In genomic region chr6:8664956-8665355, GRCm38 (mm10) we compare ENCODE assay signal across 20 mouse cellular contexts.
DNase-seq lines count a peak whose midpoint lies in the region; ATAC-seq lines count a peak whose summit lies in the region.
"Had no signal": no experiment of that assay in that cellular context is flagged by ENCODE, and none has a peak within 500 bp of the region (broad histone marks: within the 10 kb centered on the region; RNA-seq: fewer than 3 reads in every experiment).

No protein-coding gene starts in this region.

- no peak overlapping the region for H3K4me2 ChIP-seq in embryonic facial prominence, embryonic 13.5 days
- no peak overlapping the region for H3K4me2 ChIP-seq in limb, embryonic 12.5 days
- H3K4me2 ChIP-seq: embryonic facial prominence, embryonic 12.5 days; embryonic facial prominence, embryonic 15.5 days; forebrain, embryonic 12.5 days had no signal

- peaks cover 43% of the 10 kb centered on the region for H3K4me1 ChIP-seq in embryonic facial prominence, embryonic 13.5 days
- H3K4me1 ChIP-seq in embryonic facial prominence, embryonic 10.5 days: peaks cover 42% of the 10 kb centered on the region
- peaks cover 36% of the 10 kb centered on the region for H3K4me1 ChIP-seq in limb, embryonic 10.5 days
- H3K4me1 ChIP-seq in limb, embryonic 12.5 days (replicated peaks): peaks cover 29% of the 10 kb centered on the region

- H3K36me3 ChIP-seq in embryonic facial prominence, embryonic 13.5 days: no peaks in the 10 kb centered on the region
- no peaks in the 10 kb centered on the region for H3K36me3 ChIP-seq in embryonic facial prominence, embryonic 10.5 days (replicated peaks)
- H3K36me3 ChIP-seq in limb, embryonic 10.5 days: no peaks in the 10 kb centered on the region
- H3K36me3 ChIP-seq in limb, embryonic 12.5 days: no peaks in the 10 kb centered on the region
- H3K36me3 ChIP-seq: embryonic facial prominence, embryonic 12.5 days; embryonic facial prominence, embryonic 15.5 days; forebrain, embryonic 10.5 days; forebrain, embryonic 12.5 days had no signal

- H3K4me3 ChIP-seq in embryonic facial prominence, embryonic 13.5 days: no peak overlapping the region
- no peak overlapping the region for H3K4me3 ChIP-seq in embryonic facial prominence, embryonic 10.5 days
- no peak overlapping the region for H3K4me3 ChIP-seq in limb, embryonic 10.5 days
- no peak overlapping the region for H3K4me3 ChIP-seq in limb, embryonic 12.5 days (replicated peaks)
- H3K4me3 ChIP-seq: embryonic facial prominence, embryonic 12.5 days; embryonic facial prominence, embryonic 15.5 days; erythroblast, embryonic 14.5 days; forebrain, embryonic 10.5 days; forebrain, embryonic 12.5 days had no signal

- no peaks in the 10 kb centered on the region for H3K9me3 ChIP-seq in embryonic facial prominence, embryonic 13.5 days
- no peaks in the 10 kb centered on the region for H3K9me3 ChIP-seq in embryonic facial prominence, embryonic 10.5 days
- H3K9me3 ChIP-seq in limb, embryonic 10.5 days (replicated peaks): no peaks in the 10 kb centered on the region
- H3K9me3 ChIP-seq in limb, embryonic 12.5 days: no peaks in the 10 kb centered on the region
- H3K9me3 ChIP-seq: embryonic facial prominence, embryonic 12.5 days; embryonic facial prominence, embryonic 15.5 days; forebrain, embryonic 10.5 days; forebrain, embryonic 12.5 days had no signal

- WGBS in embryonic facial prominence, embryonic 13.5 days: 50% methylated on average over 5 of the region's 5 CpGs
- whole genome bisulfite sequencing in embryonic facial prominence, embryonic 10.5 days: 70% methylated on average over 5 of the region's 5 CpGs
- 81% methylated on average over 5 of the region's 5 CpGs for WGBS in limb, embryonic 10.5 days
- WGBS in limb, embryonic 12.5 days: 63% methylated on average over 5 of the region's 5 CpGs

- ATAC-seq in embryonic facial prominence, embryonic 13.5 days (ENCODE audit: insufficient number of reproducible peaks, insufficient read depth, low FRiP score, low TSS enrichment, low read depth): no peak
- ATAC-seq in limb, embryonic 12.5 days (ENCODE audit: insufficient number of reproducible peaks, insufficient read depth, low FRiP score, low TSS enrichment, low read depth): no peak
- ATAC-seq: forebrain, embryonic 14.5 days; forebrain, embryonic 16.5 days had no signal

- peak overlapping the region; percentile 2; the same call in 1 of the 2 replicates for H3K27ac ChIP-seq in embryonic facial prominence, embryonic 13.5 days
- no peak overlapping the region for H3K27ac ChIP-seq in embryonic facial prominence, embryonic 10.5 days (replicated peaks)
- peak overlapping the region; percentile 85; the same call in 1 of the 2 replicates for H3K27ac ChIP-seq in limb, embryonic 10.5 days
- peak overlapping the region; percentile 73 for H3K27ac ChIP-seq in limb, embryonic 12.5 days
- H3K27ac ChIP-seq: embryonic facial prominence, embryonic 12.5 days; embryonic facial prominence, embryonic 15.5 days; forebrain, embryonic 10.5 days; forebrain, embryonic 12.5 days had no signal

- no peak overlapping the region for H3K9ac ChIP-seq in embryonic facial prominence, embryonic 13.5 days
- H3K9ac ChIP-seq in limb, embryonic 12.5 days (replicated peaks): no peak overlapping the region
- H3K9ac ChIP-seq: embryonic facial prominence, embryonic 12.5 days; embryonic facial prominence, embryonic 15.5 days; forebrain, embryonic 12.5 days had no signal

- no peaks in the 10 kb centered on the region for H3K27me3 ChIP-seq in embryonic facial prominence, embryonic 13.5 days
- no peaks in the 10 kb centered on the region for H3K27me3 ChIP-seq in embryonic facial prominence, embryonic 10.5 days (replicated peaks; ENCODE audit: low read depth, poor library complexity, severe bottlenecking)
- no peaks in the 10 kb centered on the region for H3K27me3 ChIP-seq in limb, embryonic 10.5 days (ENCODE audit: low read depth, poor library complexity, severe bottlenecking)
- no peaks in the 10 kb centered on the region for H3K27me3 ChIP-seq in limb, embryonic 12.5 days
- H3K27me3 ChIP-seq: embryonic facial prominence, embryonic 12.5 days; embryonic facial prominence, embryonic 15.5 days; forebrain, embryonic 12.5 days had no signal

- DNase-seq in embryonic facial prominence, embryonic 10.5 days (ENCODE audit: low spot score): no peak
- DNase-seq in limb, embryonic 10.5 days (ENCODE audit: low spot score): no peak
- no peak for DNase-seq in layer of hippocampus, adult 9-10 months (ENCODE audit: low spot score)
- no peak for DNase-seq in layer of hippocampus, postnatal 25 days (ENCODE audit: extremely low spot score in 1 of 2, low spot score in 1 of 2)
- DNase-seq: adrenal gland, adult 2 months; adrenal gland, postnatal 25 days; cerebellum, adult 11 months; cerebellum, adult 2 months; cerebellum, adult 9-10 months; cerebellum, postnatal 36 days; embryo, embryonic 11 days had no signal
